Mouse (Mus musculus) hindbrain, embryonic 13.5 days (tissue): ENCODE data around the gene Uty. TPM values are rescaled to one million over a fixed set of nuclear protein-coding genes. Genes with fewer than 3 reads are reported as not detected.

Source experiments
- polyA plus RNA-seq: library from polyadenylated mRNA; unstranded; fragments of >200 nt; fragmentation: Nextera tagmentation; extraction: Ambion mirVana; gene quantifications from 2 replicates; pipeline ENCODE4 v1.2.1, GENCODE M21; 2015

The Uty gene
- polyA plus RNA-seq, 1 experiment from 2014 or later = 10.7 TPM

Other genes with a start within 250 kb of the Uty start
- gene Eif2s3y, start 235.2 kb downstream of the Uty start, polyA plus RNA-seq = 42.7 and 55.4 TPM in 2 replicates
- gene Ddx3y, start 40.9 kb upstream of the Uty start, polyA plus RNA-seq = 14.8 and 16.9 TPM in 2 replicates
- gene Usp9y, start 214.0 kb upstream of the Uty start, polyA plus RNA-seq = not detected in 2 replicates